Mouse (Mus musculus): ENCODE measurements around the gene Abhd17a.

GRCm38 (mm10) chr10:80609269-80609924, 19.3 kb upstream of the Abhd17a start:
- no peak for TF ChIP-seq GATA1 (IDR thresholded peaks at IDR 0.05; ENCODE audit: borderline replicate concordance, low read length)
- TF ChIP-seq FLI1 (IDR thresholded peaks at IDR 0.05; ENCODE audit: low read length): no peak

Data from megakaryocyte, embryonic 14.5 days (primary cell).